ENCODE assay signal across 22 mouse cellular contexts in genomic region chr14:121981531-121981930, GRCm38 (mm10). TPM values are rescaled to one million over a fixed set of nuclear protein-coding genes. Genes with fewer than 3 reads are reported as not detected.
"Had no signal": no experiment of that assay in that cellular context is flagged by ENCODE, and none has a peak within 500 bp of the region (broad histone marks: within the 10 kb centered on the region; RNA-seq: fewer than 3 reads in every experiment).

No protein-coding gene starts in this region.

- H3K27me3 ChIP-seq: lung, embryonic 15.5 days; megakaryocyte, embryonic 14.5 days; midbrain, embryonic 12.5 days; midbrain, embryonic 15.5 days; neural tube, embryonic 12.5 days; stomach, embryonic 15.5 days had no signal

- H3K4me1 ChIP-seq: midbrain, embryonic 12.5 days; midbrain, embryonic 15.5 days; neural tube, embryonic 12.5 days had no signal

- H3K9me3 ChIP-seq: lung, embryonic 15.5 days; midbrain, embryonic 12.5 days; midbrain, embryonic 15.5 days; neural tube, embryonic 12.5 days; stomach, embryonic 15.5 days had no signal

- H3K9ac ChIP-seq: liver, postnatal 0 days; lung, embryonic 15.5 days; midbrain, embryonic 12.5 days; midbrain, embryonic 15.5 days; neural tube, embryonic 12.5 days; stomach, embryonic 15.5 days had no signal

- H3K4me3 ChIP-seq: lung, embryonic 15.5 days; megakaryocyte, embryonic 14.5 days; midbrain, embryonic 12.5 days; midbrain, embryonic 15.5 days; neural tube, embryonic 12.5 days; stomach, embryonic 15.5 days had no signal

- DNase-seq: liver, postnatal 0 days; lung, adult 2 months; lung, postnatal 14 days; lung, postnatal 36 days; right cerebral cortex, postnatal 14 days; thymus, adult 2 months; thymus, postnatal 25 days; thymus, postnatal 4 days had no signal

- ATAC-seq: liver, postnatal 0 days; lung, postnatal 0 days; midbrain, embryonic 15.5 days had no signal

- H3K36me3 ChIP-seq: lung, embryonic 15.5 days; midbrain, embryonic 12.5 days; midbrain, embryonic 15.5 days; neural tube, embryonic 12.5 days had no signal

- H3K27ac ChIP-seq: lung, embryonic 15.5 days; macrophage; midbrain, embryonic 12.5 days; midbrain, embryonic 15.5 days; neural tube, embryonic 12.5 days; stomach, embryonic 15.5 days; stomach, postnatal 0 days had no signal

- H3K4me2 ChIP-seq: lung, embryonic 15.5 days; midbrain, embryonic 12.5 days; midbrain, embryonic 15.5 days; neural tube, embryonic 12.5 days; stomach, embryonic 15.5 days had no signal

RNA-seq across cellular contexts. Expression of gene Timm8a2, which starts 52.9 kb away (rescaled TPM):
- total RNA-seq: megakaryocyte progenitor cell, adult 5-6 weeks; monocyte, adult 5-6 weeks had no signal
- polyA plus RNA-seq: liver, postnatal 0 days; lung, adult 2 months; lung, embryonic 15.5 days; lung, postnatal 0 days; macrophage; midbrain, embryonic 12.5 days; midbrain, embryonic 15.5 days; midbrain, postnatal 0 days; neural tube, embryonic 12.5 days; neural tube, embryonic 14.5 days; stomach, embryonic 15.5 days; stomach, postnatal 0 days; urinary bladder, adult 2 months had no signal
